Mouse (Mus musculus): Measurements from ENCODE around the gene Plcg2. TPM values are rescaled to one million over a fixed set of nuclear protein-coding genes. Genes with fewer than 3 reads are reported as not detected.

The Plcg2 gene
- 1.4 and 1.6 TPM in 2 replicates for polyA plus RNA-seq (2015; fragmentation: Nextera tagmentation; extraction: Ambion mirVana)

DNA sequence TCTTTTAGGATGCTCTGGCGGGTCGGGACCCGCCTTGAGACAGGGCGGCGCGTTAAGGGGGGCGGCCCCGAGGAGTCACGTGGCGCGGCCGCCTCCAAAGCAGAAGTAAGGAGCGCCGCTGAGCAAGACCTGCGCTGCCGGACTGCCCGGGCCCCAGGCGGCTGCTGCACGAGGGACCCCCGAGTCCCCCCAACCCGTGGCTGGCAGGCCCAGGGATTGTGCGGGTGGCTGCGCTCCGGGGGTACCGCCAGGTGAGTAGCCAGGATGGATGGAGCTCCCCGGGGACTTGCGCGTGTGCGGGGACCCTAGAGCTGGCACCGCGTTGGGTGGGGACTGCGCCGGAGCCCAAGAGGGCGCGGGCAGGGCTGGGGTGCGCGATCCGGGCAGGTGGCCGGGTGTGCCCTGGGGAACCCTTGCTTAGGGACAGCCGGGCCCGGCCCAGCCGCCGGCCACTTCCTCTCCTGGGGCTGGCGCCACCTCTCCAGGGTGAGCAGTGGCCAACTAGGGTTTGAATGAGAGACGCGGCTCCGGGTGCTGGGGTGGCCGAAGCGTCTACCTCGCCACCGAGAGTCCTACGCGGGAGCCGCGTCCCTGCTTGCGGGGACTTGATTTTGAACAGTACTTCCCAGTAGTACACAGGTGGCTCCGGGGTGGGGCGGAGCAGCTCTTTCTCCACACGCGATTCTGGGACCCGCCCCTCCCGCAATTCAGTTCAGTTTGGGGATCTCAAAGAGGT, at the start of gene Plcg2:
Plcg2 (plus strand) TSS at position 113 of the 736 bp plus-strand sequence.
- under 1% methylated on average over 61 of the region's 62 CpGs for WGBS
- Histone ChIP-seq H3K4me1 (replicated peaks) (peaks cover 13% of the 10 kb centered on the region), H3K27ac (replicated peaks) (no peak within 1 kb of the TSS), H3K9ac (peak within 1 kb of the TSS; percentile 48), H3K4me3 (peak within 1 kb of the TSS; percentile 58), H3K4me2 (peak within 1 kb of the TSS; percentile 100), H3K36me3 (no peaks in the 10 kb centered on the region), H3K27me3 (peaks cover 27% of the 10 kb centered on the region), H3K9me3 (no peaks in the 10 kb centered on the region)
- peak; percentile 42 for ATAC-seq (ENCODE audit: low FRiP score, low read depth)

DNA sequence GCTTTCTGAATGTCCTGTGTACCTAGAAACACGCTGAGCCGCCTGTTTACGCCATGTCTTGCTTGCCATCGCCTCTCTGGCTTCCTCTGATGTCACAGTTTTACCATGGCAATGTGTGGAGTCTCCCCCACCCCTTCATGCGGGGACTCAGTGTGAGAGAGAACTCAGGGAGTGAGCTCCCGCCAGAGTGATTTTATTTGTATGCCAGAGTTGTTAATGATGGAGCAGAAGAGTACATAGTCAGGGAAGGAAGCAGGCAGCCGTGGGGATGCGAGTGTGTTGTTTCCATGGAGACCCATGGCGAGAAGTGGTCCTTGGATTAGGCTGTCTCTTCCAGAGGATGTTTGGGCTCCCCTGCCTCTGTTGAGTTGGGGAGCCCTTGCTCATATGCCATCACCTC, 47.0 kb upstream of the Plcg2 start:
- Histone ChIP-seq H3K36me3 (peaks cover 67% of the 10 kb centered on the region), H3K9me3 (no peaks in the 10 kb centered on the region), H3K4me1 (replicated peaks) (peaks cover 31% of the 10 kb centered on the region), H3K4me3 (no peak overlapping the region), H3K9ac (no peak overlapping the region), H3K4me2 (no peak overlapping the region), H3K27me3 (no peaks in the 10 kb centered on the region), H3K27ac (replicated peaks) (peak overlapping the region; percentile 63)
- peak; percentile 49 for ATAC-seq (ENCODE audit: low FRiP score, low read depth)
- 38% methylated on average over 9 of the region's 9 CpGs for WGBS

DNA sequence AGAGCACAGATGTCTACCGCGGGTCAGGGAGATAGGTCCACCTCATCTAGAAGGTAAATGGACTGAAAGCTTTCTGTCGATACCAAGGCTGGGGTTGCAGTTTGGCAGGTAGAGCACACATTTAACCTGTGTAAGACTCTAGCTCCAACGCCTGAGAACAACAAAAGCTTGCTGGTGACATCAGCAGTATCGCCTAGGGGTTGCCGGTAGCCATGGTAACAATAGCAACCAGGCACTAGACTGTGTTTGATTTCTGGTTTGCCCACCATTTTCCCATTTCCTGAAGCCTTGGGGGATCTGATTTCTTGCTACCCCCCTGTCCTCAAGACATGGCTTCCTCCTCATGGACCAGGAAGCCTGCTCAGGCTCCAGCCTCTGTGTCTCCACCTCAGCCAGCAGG, 44.1 kb upstream of the Plcg2 start:
- no peak overlapping the region for H3K9ac ChIP-seq
- peaks cover 27% of the 10 kb centered on the region for H3K4me1 ChIP-seq (replicated peaks)
- H3K27ac ChIP-seq (replicated peaks), result peak overlapping the region; percentile 62
- H3K27me3 ChIP-seq, result no peaks in the 10 kb centered on the region
- H3K4me3 ChIP-seq, result no peak overlapping the region
- WGBS, result 80% methylated on average over 6 of the region's 6 CpGs
- no peak overlapping the region for H3K4me2 ChIP-seq
- no peaks in the 10 kb centered on the region for H3K9me3 ChIP-seq
- ATAC-seq (ENCODE audit: low FRiP score, low read depth), result no peak
- peaks cover 69% of the 10 kb centered on the region for H3K36me3 ChIP-seq

- ATAC-seq (ENCODE audit: low FRiP score, low read depth), result no peak
- no peaks in the 10 kb centered on the region for H3K9me3 ChIP-seq
- no peaks in the 10 kb centered on the region for H3K27me3 ChIP-seq
- no peak overlapping the region for H3K4me3 ChIP-seq
- peaks cover 27% of the 10 kb centered on the region for H3K4me1 ChIP-seq (replicated peaks)
- WGBS, result 93% methylated on average over 14 of the region's 14 CpGs
- no peak overlapping the region for H3K4me2 ChIP-seq
- peaks cover 64% of the 10 kb centered on the region for H3K36me3 ChIP-seq
- H3K9ac ChIP-seq, result no peak overlapping the region
- H3K27ac ChIP-seq (replicated peaks), result no peak overlapping the region
These were observed 43.5 kb upstream of the Plcg2 start for GRCm38 (mm10) chr8:117454516-117455116.

GRCm38 (mm10) chr8:117455701-117456100, 42.4 kb upstream of the Plcg2 start:
- no peak for ATAC-seq (ENCODE audit: low FRiP score, low read depth)
- Histone ChIP-seq H3K9ac (no peak overlapping the region), H3K36me3 (peaks cover 59% of the 10 kb centered on the region), H3K27ac (replicated peaks) (no peak overlapping the region), H3K4me1 (replicated peaks) (peaks cover 16% of the 10 kb centered on the region), H3K4me2 (no peak overlapping the region), H3K4me3 (no peak overlapping the region), H3K27me3 (no peaks in the 10 kb centered on the region), H3K9me3 (no peaks in the 10 kb centered on the region)
- 94% methylated on average over 6 of the region's 6 CpGs for WGBS

DNA sequence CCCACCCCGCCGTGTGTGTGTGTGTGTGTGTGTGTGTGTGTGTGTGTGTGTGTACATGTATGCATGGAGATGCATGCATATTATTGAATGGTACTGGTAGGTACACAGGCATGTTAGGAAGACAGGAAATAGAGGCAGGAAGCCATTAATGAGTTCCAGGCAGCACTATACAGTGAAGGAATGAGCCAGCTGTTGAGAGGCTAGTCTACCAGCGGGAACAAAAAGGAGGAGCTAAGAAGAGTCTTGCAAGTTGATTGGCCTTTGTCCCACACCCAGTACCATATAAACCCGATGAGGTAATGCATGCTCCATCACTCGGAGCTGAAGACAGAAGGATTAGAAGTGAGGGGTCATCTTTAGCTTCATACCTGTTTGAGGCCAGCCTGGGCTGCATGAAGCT, 39.7 kb upstream of the Plcg2 start:
- Histone ChIP-seq H3K27me3 (no peaks in the 10 kb centered on the region), H3K36me3 (peaks cover 41% of the 10 kb centered on the region), H3K9me3 (no peaks in the 10 kb centered on the region), H3K4me1 (replicated peaks) (peaks cover 8% of the 10 kb centered on the region), H3K4me2 (no peak overlapping the region), H3K4me3 (no peak overlapping the region), H3K27ac (replicated peaks) (no peak overlapping the region), H3K9ac (no peak overlapping the region)
- no peak for ATAC-seq (ENCODE audit: low FRiP score, low read depth)
- WGBS, result 72% methylated on average over 5 of the region's 5 CpGs

GRCm38 (mm10) chr8:117462701-117463284, 35.3 kb upstream of the Plcg2 start:
- Histone ChIP-seq H3K27ac (replicated peaks) (no peak overlapping the region), H3K9ac (no peak overlapping the region), H3K9me3 (no peaks in the 10 kb centered on the region), H3K4me2 (no peak overlapping the region), H3K27me3 (no peaks in the 10 kb centered on the region), H3K4me1 (replicated peaks) (0 out of 2 replicates have a peak, but pooled peaks cover 3% of the 10 kb centered on the region), H3K4me3 (no peak overlapping the region), H3K36me3 (peaks cover 2% of the 10 kb centered on the region)
- 42% methylated on average over 11 of the region's 11 CpGs for WGBS
- ATAC-seq (ENCODE audit: low FRiP score, low read depth), result no peak

DNA sequence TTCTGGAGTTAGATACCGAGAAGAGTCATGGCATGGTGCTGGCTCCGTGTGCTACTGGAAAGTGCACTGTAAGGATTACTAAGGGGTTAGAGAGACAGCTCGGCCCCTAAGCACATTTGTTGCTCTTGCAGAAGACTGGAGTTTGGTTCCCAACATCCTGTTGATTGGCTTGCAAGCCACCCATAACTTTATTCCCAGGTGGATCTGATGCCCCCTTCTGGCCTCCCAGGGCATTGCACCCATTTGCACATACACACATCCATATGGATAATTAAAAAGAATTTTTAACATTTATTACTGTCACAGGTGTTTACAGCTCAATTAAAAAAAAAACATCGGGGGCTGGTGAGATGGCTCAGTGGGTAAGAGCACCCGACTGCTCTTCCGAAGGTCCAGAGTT, 33.6 kb upstream of the Plcg2 start:
- ATAC-seq (ENCODE audit: low FRiP score, low read depth), result no peak
- Histone ChIP-seq H3K36me3 (no peaks in the 10 kb centered on the region), H3K4me3 (no peak overlapping the region), H3K27me3 (no peaks in the 10 kb centered on the region), H3K9ac (no peak overlapping the region), H3K4me2 (no peak overlapping the region), H3K27ac (replicated peaks) (no peak overlapping the region), H3K9me3 (no peaks in the 10 kb centered on the region), H3K4me1 (replicated peaks) (peaks cover 4% of the 10 kb centered on the region; the same call in 1 of the 2 replicates)
- 96% methylated on average over 6 of the region's 6 CpGs for WGBS

GRCm38 (mm10) chr8:117465250-117465649, 32.8 kb upstream of the Plcg2 start:
- H3K27ac ChIP-seq (replicated peaks), result no peak overlapping the region; the same call in 1 of the 2 replicates
- no peak overlapping the region for H3K4me3 ChIP-seq
- no peak overlapping the region for H3K9ac ChIP-seq
- ATAC-seq (ENCODE audit: low FRiP score, low read depth), result peak; percentile 82
- 36% methylated on average over 5 of the region's 5 CpGs for WGBS
- H3K4me1 ChIP-seq (replicated peaks), result peaks cover 11% of the 10 kb centered on the region
- H3K36me3 ChIP-seq, result no peaks in the 10 kb centered on the region
- no peak overlapping the region for H3K4me2 ChIP-seq
- H3K27me3 ChIP-seq, result no peaks in the 10 kb centered on the region
- H3K9me3 ChIP-seq, result no peaks in the 10 kb centered on the region

- Histone ChIP-seq H3K4me1 (replicated peaks) (peaks cover 19% of the 10 kb centered on the region), H3K4me3 (no peak overlapping the region), H3K27ac (replicated peaks) (no peak overlapping the region), H3K4me2 (no peak overlapping the region), H3K27me3 (no peaks in the 10 kb centered on the region), H3K36me3 (no peaks in the 10 kb centered on the region), H3K9me3 (no peaks in the 10 kb centered on the region), H3K9ac (no peak overlapping the region)
- ATAC-seq (ENCODE audit: low FRiP score, low read depth), result no peak
- 89% methylated on average over 10 of the region's 10 CpGs for WGBS
These were observed 30.6 kb upstream of the Plcg2 start for GRCm38 (mm10) chr8:117467466-117467865.

GRCm38 (mm10) chr8:117469431-117470341, 28.4 kb upstream of the Plcg2 start:
- peak overlapping the region; percentile 92 for H3K27ac ChIP-seq (replicated peaks)
- peaks cover 19% of the 10 kb centered on the region for H3K4me1 ChIP-seq (replicated peaks)
- peak overlapping the region; percentile 57 for H3K4me2 ChIP-seq
- no peaks in the 10 kb centered on the region for H3K9me3 ChIP-seq
- H3K36me3 ChIP-seq, result no peaks in the 10 kb centered on the region
- 26% methylated on average over 16 of the region's 16 CpGs for WGBS
- H3K9ac ChIP-seq, result 0 out of 2 replicates have a peak overlapping the region, but pooled peaks have one; percentile 19
- H3K4me3 ChIP-seq, result peak overlapping the region; percentile 29
- ATAC-seq (ENCODE audit: low FRiP score, low read depth), result peak; percentile 62
- H3K27me3 ChIP-seq, result no peaks in the 10 kb centered on the region
